Mouse (Mus musculus): ENCODE data around the gene Ift122. TPM values are rescaled to one million over a fixed set of nuclear protein-coding genes. Genes with fewer than 3 reads are reported as not detected.

The Ift122 gene
- polyA plus RNA-seq, 1 experiment: 21.4 TPM

DNA sequence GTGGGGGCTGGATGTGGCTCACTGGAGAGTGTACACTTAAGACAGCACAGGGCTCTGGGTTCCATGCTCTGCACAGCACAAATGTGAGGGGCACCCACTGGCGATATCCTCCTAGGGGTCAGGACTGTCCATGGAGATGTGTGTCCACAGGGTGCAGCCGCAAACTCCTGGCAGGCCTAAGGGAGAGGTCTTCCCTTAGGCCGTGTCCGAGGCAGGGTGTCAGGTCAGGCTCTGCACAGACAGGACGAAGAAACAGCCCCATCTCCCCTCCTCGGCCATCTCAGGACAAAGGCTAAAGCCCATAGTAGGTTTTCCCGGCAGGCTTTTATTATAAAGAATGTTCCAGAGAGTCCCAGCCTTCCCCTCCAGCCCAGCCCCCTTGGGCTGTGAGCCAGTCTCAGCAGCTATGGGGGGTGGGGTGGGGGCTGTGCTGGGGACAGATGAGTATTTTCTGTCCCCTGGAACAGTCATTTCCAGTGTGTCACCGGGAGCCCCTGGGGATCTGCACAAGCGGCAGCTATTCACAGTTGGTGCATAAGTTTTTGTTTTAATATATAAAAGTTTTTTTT lies 101.3 kb downstream of the Ift122 start:
- Histone ChIP-seq H3K4me2 (ENCODE audit: low read depth) (no peak overlapping the region), H3K27me3 (ENCODE audit: control insufficient read depth, insufficient read depth, insufficient read length) (no peaks in the 10 kb centered on the region), H3K36me3 (ENCODE audit: control insufficient read depth, insufficient read depth) (peaks cover 4% of the 10 kb centered on the region), H3K79me2 (ENCODE audit: control insufficient read depth, insufficient read depth) (no peaks in the 10 kb centered on the region), H3K4me3 (no peak overlapping the region), H3ac (ENCODE audit: control insufficient read depth, insufficient read length) (no peak overlapping the region)
- TF ChIP-seq POLR2A (IDR thresholded peaks at IDR 0.05; ENCODE audit: insufficient read length, low read depth) (no peak), MAX (IDR thresholded peaks at IDR 0.05; ENCODE audit: low read depth) (no peak)

DNA sequence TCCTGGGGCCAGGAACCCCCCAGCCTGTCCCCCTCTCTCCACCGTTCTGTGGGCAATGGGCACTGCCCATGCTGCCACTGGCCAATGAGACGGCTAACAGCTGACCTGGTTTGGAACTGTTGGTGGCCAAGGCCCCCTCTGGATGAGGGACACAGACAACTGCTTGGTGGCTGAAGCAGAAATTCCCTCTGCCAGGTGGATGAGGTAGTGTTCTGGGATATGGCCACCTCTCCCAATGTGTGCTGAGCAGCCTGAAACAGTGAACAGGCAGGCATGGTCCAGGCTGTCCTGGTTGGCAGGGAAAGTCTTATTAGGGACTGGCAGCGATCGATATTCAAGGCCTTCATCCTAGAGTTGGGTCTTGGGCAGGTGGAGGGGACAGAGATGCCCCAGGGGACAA lies 101.9 kb downstream of the Ift122 start:
- Histone ChIP-seq H3K27me3 (ENCODE audit: control insufficient read depth, insufficient read depth, insufficient read length) (no peaks in the 10 kb centered on the region), H3K79me2 (ENCODE audit: control insufficient read depth, insufficient read depth) (no peaks in the 10 kb centered on the region), H3ac (ENCODE audit: control insufficient read depth, insufficient read length) (no peak overlapping the region), H3K4me3 (no peak overlapping the region), H3K36me3 (ENCODE audit: control insufficient read depth, insufficient read depth) (peaks cover 4% of the 10 kb centered on the region), H3K4me2 (ENCODE audit: low read depth) (no peak overlapping the region)
- TF ChIP-seq MYOG (IDR thresholded peaks at IDR 0.05; ENCODE audit: control insufficient read depth in 1 of 3, insufficient read depth in 1 of 3, insufficient read length in 2 of 3, low read depth in 2 of 3) (peak in 1 of 3 experiments; percentile 59), MYOD1 (IDR thresholded peaks at IDR 0.05; ENCODE audit: control insufficient read depth in 1 of 3, insufficient read length in 2 of 3, low read depth in 2 of 3) (peak in 2 of 3 experiments; percentile 73 to 74), TCF12 (IDR thresholded peaks at IDR 0.05; ENCODE audit: insufficient read depth, poor library complexity, severe bottlenecking) (no peak), USF1 (IDR thresholded peaks at IDR 0.05; ENCODE audit: low read depth) (no peak)

DNA sequence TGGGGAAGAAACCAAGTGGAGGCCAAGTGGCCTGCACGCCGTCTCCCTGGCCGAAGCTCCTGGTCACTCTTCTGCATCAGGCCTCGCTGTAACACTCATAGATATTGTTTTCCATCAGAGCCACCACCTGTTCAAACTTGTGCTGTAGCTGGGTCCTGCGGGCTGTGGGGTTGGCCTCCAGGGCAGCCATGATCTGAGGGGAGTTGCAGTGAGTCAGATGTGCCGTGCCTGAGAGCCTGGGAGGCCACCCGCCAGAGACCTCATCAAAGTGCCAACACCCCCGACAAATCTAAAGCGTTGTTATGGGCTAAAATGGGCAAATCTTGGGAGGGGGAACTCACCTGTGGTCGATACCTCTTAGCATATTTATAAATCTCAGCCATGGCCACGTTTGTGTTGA lies 102.4 kb downstream of the Ift122 start:
- no peaks in the 10 kb centered on the region for H3K79me2 ChIP-seq (ENCODE audit: control insufficient read depth, insufficient read depth)
- H3K27me3 ChIP-seq (ENCODE audit: control insufficient read depth, insufficient read depth, insufficient read length): no peaks in the 10 kb centered on the region
- no peak overlapping the region for H3K4me3 ChIP-seq
- peaks cover 4% of the 10 kb centered on the region for H3K36me3 ChIP-seq (ENCODE audit: control insufficient read depth, insufficient read depth)
- no peak overlapping the region for H3K4me2 ChIP-seq (ENCODE audit: low read depth)
- H3ac ChIP-seq (ENCODE audit: control insufficient read depth, insufficient read length): no peak overlapping the region
- TF ChIP-seq TCF12 (IDR thresholded peaks at IDR 0.05; ENCODE audit: insufficient read depth, poor library complexity, severe bottlenecking) (no peak), MYOG (IDR thresholded peaks at IDR 0.05; ENCODE audit: control insufficient read depth in 1 of 3, insufficient read depth in 1 of 3, insufficient read length in 2 of 3, low read depth in 2 of 3) (peak in 1 of 3 experiments; percentile 24), TCF3 (IDR thresholded peaks at IDR 0.05; ENCODE audit: insufficient read length, low read depth) (no peak), MYOD1 (IDR thresholded peaks at IDR 0.05; ENCODE audit: control insufficient read depth in 1 of 3, insufficient read length in 2 of 3, low read depth in 2 of 3) (peak in 2 of 3 experiments; percentile 48 to 56), MAX (IDR thresholded peaks at IDR 0.05; ENCODE audit: low read depth) (no peak)

DNA sequence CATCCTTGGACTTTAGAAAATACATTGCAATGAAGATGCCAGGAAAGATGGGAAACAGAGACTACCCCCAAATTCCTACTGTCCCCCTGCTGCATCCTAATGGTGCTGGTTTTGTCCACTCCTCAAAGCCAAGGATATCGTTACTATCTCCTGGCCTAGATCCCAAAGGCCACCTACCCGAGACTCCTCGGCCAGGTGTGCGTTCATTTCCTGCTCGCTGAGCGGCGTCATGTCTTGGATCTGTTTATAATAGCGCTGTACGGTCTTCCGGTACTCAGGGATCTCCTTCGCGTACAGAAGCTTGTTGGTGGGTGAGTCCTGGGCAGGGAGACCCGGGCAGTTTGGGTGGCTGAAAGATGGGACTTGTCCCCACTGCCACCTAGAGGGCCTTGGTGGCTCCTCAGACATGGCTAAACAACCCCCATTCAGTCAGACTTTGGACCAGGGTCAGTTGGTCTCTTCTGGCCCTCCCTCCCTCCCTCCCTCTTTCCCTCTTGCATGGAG lies 103.2 kb downstream of the Ift122 start:
- peaks cover 4% of the 10 kb centered on the region for H3K36me3 ChIP-seq (ENCODE audit: control insufficient read depth, insufficient read depth)
- no peak for TF ChIP-seq SRF (IDR thresholded peaks at IDR 0.05; ENCODE audit: control insufficient read depth, insufficient read length, low read depth)
- no peak for TF ChIP-seq CEBPB (IDR thresholded peaks at IDR 0.05; ENCODE audit: insufficient read depth, poor library complexity, severe bottlenecking)
- no peak for TF ChIP-seq MAX (IDR thresholded peaks at IDR 0.05; ENCODE audit: low read depth)
- no peak for TF ChIP-seq USF1 (IDR thresholded peaks at IDR 0.05; ENCODE audit: low read depth)
- TF ChIP-seq TCF3 (IDR thresholded peaks at IDR 0.05; ENCODE audit: insufficient read length, low read depth): no peak
- TF ChIP-seq REST (IDR thresholded peaks at IDR 0.05; ENCODE audit: insufficient read depth, insufficient read length): no peak
- TF ChIP-seq E2F4 (IDR thresholded peaks at IDR 0.05; ENCODE audit: insufficient read depth): no peak
- TF ChIP-seq TCF12 (IDR thresholded peaks at IDR 0.05; ENCODE audit: insufficient read depth, poor library complexity, severe bottlenecking): no peak
- TF ChIP-seq POLR2A (IDR thresholded peaks at IDR 0.05; ENCODE audit: insufficient read length, low read depth): no peak
- TF ChIP-seq MYOG (IDR thresholded peaks at IDR 0.05; ENCODE audit: control insufficient read depth in 1 of 3, insufficient read depth in 1 of 3, insufficient read length in 2 of 3, low read depth in 2 of 3): no peak
- TF ChIP-seq POLR2AphosphoS2 (IDR thresholded peaks at IDR 0.05; ENCODE audit: insufficient read length, low read depth): no peak
- TF ChIP-seq MYOD1 (IDR thresholded peaks at IDR 0.05; ENCODE audit: control insufficient read depth in 1 of 3, insufficient read length in 2 of 3, low read depth in 2 of 3): no peak
- H3ac ChIP-seq (ENCODE audit: control insufficient read depth, insufficient read length): no peak overlapping the region
- no peaks in the 10 kb centered on the region for H3K27me3 ChIP-seq (ENCODE audit: control insufficient read depth, insufficient read depth, insufficient read length)
- no peak overlapping the region for H3K4me3 ChIP-seq
- H3K79me2 ChIP-seq (ENCODE audit: control insufficient read depth, insufficient read depth): no peaks in the 10 kb centered on the region
- no peak overlapping the region for H3K4me2 ChIP-seq (ENCODE audit: low read depth)

DNA sequence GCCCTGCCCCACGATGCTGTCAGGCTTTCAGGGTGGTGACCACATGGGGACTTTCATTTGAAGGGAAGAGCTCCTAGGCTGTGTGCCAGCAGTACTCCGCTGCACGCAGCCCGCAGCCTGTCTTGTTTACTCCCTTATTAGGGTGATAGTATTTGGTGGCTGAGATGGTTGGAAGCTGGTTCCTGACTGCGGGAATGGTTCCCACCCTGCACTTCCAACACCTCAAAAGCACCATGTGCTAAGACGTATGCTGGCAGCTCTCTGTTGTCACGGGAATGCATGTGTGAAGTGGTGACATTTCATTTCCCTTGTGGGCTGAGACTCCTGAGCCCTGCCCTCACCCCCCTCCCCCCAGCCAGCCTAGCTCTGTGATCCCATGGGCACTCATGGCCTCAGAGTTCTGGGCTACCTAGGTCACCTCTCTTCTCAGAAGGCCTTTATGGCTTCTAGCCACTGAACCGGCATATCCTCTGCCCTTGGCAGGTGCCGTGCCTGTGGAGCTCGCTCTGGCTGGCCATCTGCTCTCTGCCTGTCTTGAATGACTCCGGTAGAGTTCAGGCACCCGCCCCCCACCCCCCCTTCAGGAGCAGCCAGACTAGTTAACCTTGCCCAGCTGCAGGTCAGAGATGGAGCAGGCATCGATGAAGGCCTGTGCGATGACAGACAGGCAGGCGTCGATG lies 103.8 kb downstream of the Ift122 start:
- TF ChIP-seq CEBPB (IDR thresholded peaks at IDR 0.05; ENCODE audit: insufficient read depth, poor library complexity, severe bottlenecking): no peak
- no peak for TF ChIP-seq REST (IDR thresholded peaks at IDR 0.05; ENCODE audit: insufficient read depth, insufficient read length)
- TF ChIP-seq MAX (IDR thresholded peaks at IDR 0.05; ENCODE audit: low read depth): no peak
- no peak for TF ChIP-seq E2F4 (IDR thresholded peaks at IDR 0.05; ENCODE audit: insufficient read depth)
- no peak for TF ChIP-seq TCF3 (IDR thresholded peaks at IDR 0.05; ENCODE audit: insufficient read length, low read depth)
- TF ChIP-seq MYOD1 (IDR thresholded peaks at IDR 0.05; ENCODE audit: control insufficient read depth in 1 of 3, insufficient read length in 2 of 3, low read depth in 2 of 3): no peak
- no peak for TF ChIP-seq TCF12 (IDR thresholded peaks at IDR 0.05; ENCODE audit: insufficient read depth, poor library complexity, severe bottlenecking)
- no peak for TF ChIP-seq POLR2A (IDR thresholded peaks at IDR 0.05; ENCODE audit: insufficient read length, low read depth)
- Histone ChIP-seq H3K4me2 (ENCODE audit: low read depth) (no peak overlapping the region), H3ac (ENCODE audit: control insufficient read depth, insufficient read length) (no peak overlapping the region), H3K4me3 (no peak overlapping the region), H3K79me2 (ENCODE audit: control insufficient read depth, insufficient read depth) (no peaks in the 10 kb centered on the region), H3K36me3 (ENCODE audit: control insufficient read depth, insufficient read depth) (peaks cover 4% of the 10 kb centered on the region), H3K27me3 (ENCODE audit: control insufficient read depth, insufficient read depth, insufficient read length) (no peaks in the 10 kb centered on the region)

Data from myocyte (in vitro differentiated cells).